11 mouse cellular contexts compared by ENCODE assay signal in genomic region chr12:108278221-108278918, GRCm38 (mm10). TPM values are rescaled to one million over a fixed set of nuclear protein-coding genes. Genes with fewer than 3 reads are reported as not detected.
A peak's percentile ranks its signal among the peaks of the same experiment; 100 is the strongest.
DNase-seq lines count a peak whose midpoint lies in the region; ATAC-seq lines count a peak whose summit lies in the region.
"Had no signal": no experiment of that assay in that cellular context is flagged by ENCODE, and none has a peak within 500 bp of the region (broad histone marks: within the 10 kb centered on the region; RNA-seq: fewer than 3 reads in every experiment).

No protein-coding gene starts in this region.

- H3K4me3 ChIP-seq in embryonic facial prominence, embryonic 14.5 days (ENCODE audit: low read depth, low read length), result no peak overlapping the region
- H3K4me3 ChIP-seq in hindbrain, embryonic 16.5 days (ENCODE audit: low read length), result no peak overlapping the region
- H3K4me3 ChIP-seq in neural tube, embryonic 12.5 days, result no peak overlapping the region

- WGBS in embryonic facial prominence, embryonic 14.5 days, result 24% methylated on average over 13 of the region's 15 CpGs
- WGBS in hindbrain, embryonic 16.5 days, result 20% methylated on average over 15 of the region's 15 CpGs
- WGBS in neural tube, embryonic 12.5 days, result 28% methylated on average over 15 of the region's 15 CpGs

- intact Hi-C loops in left cerebral cortex, postnatal 4 days (cut with DNase I), result no loop called here

- ATAC-seq in embryonic facial prominence, embryonic 14.5 days (ENCODE audit: low read depth), result no peak
- no peak for ATAC-seq in hindbrain, embryonic 16.5 days
- ATAC-seq in neural tube, embryonic 12.5 days (ENCODE audit: low FRiP score, low read depth), result no peak

- H3K9ac ChIP-seq in embryonic facial prominence, embryonic 14.5 days (ENCODE audit: low read depth, low read length), result 0 out of 2 replicates have a peak overlapping the region, but pooled peaks have one; percentile 25
- peak overlapping the region; percentile 9; the same call in 1 of the 2 replicates for H3K9ac ChIP-seq in hindbrain, embryonic 16.5 days (ENCODE audit: low read depth, low read length)
- H3K9ac ChIP-seq in neural tube, embryonic 12.5 days, result peak overlapping the region; percentile 78; the same call in 1 of the 2 replicates

- DNase-seq in left cerebral cortex, postnatal 4 days, result peak; percentile 62
- DNase-seq in left cerebral cortex, adult 8-10 months (ENCODE audit: low spot score in 2 of 2), result no peak
- peak; percentile 74 for DNase-seq in embryonic facial prominence, embryonic 14.5 days (ENCODE audit: low spot score)
- DNase-seq in adrenal gland, postnatal 10 days, result no peak
- no peak for DNase-seq in embryo, embryonic 10 days (ENCODE audit: low spot score)
- no peak for DNase-seq in thymus, adult 18-20 months
- DNase-seq: gastrocnemius, postnatal 25 days had no signal

- H3K9me3 ChIP-seq in embryonic facial prominence, embryonic 14.5 days (ENCODE audit: control insufficient read depth, low read length), result no peaks in the 10 kb centered on the region
- H3K9me3 ChIP-seq in hindbrain, embryonic 16.5 days (ENCODE audit: control insufficient read depth, low read length), result no peaks in the 10 kb centered on the region
- no peaks in the 10 kb centered on the region for H3K9me3 ChIP-seq in neural tube, embryonic 12.5 days

- no peak overlapping the region for H3K27ac ChIP-seq in embryonic facial prominence, embryonic 14.5 days (replicated peaks; ENCODE audit: low read depth, low read length)
- H3K27ac ChIP-seq in hindbrain, embryonic 16.5 days (ENCODE audit: low read depth, low read length), result peak overlapping the region; percentile 78; the same call in 1 of the 2 replicates
- peak overlapping the region; percentile 69 for H3K27ac ChIP-seq in neural tube, embryonic 12.5 days

- H3K4me2 ChIP-seq in embryonic facial prominence, embryonic 14.5 days (ENCODE audit: low read depth, low read length), result peak overlapping the region; percentile 85; the same call in 1 of the 2 replicates
- H3K4me2 ChIP-seq in hindbrain, embryonic 16.5 days (ENCODE audit: low read length), result peak overlapping the region; percentile 71
- H3K4me2 ChIP-seq in neural tube, embryonic 12.5 days (replicated peaks), result peak overlapping the region; percentile 98

- no peaks in the 10 kb centered on the region for H3K27me3 ChIP-seq in embryonic facial prominence, embryonic 14.5 days (replicated peaks; ENCODE audit: control insufficient read depth, insufficient read depth, low read length)
- no peaks in the 10 kb centered on the region for H3K27me3 ChIP-seq in hindbrain, embryonic 16.5 days (replicated peaks; ENCODE audit: control insufficient read depth, insufficient read depth, low read length)
- H3K27me3 ChIP-seq in neural tube, embryonic 12.5 days (replicated peaks), result no peaks in the 10 kb centered on the region

- peaks cover 35% of the 10 kb centered on the region for H3K4me1 ChIP-seq in embryonic facial prominence, embryonic 14.5 days (ENCODE audit: control insufficient read depth, insufficient read depth, low read length)
- H3K4me1 ChIP-seq in hindbrain, embryonic 16.5 days (ENCODE audit: control insufficient read depth, insufficient read depth, low read depth, low read length), result peaks cover 25% of the 10 kb centered on the region
- peaks cover 43% of the 10 kb centered on the region for H3K4me1 ChIP-seq in neural tube, embryonic 12.5 days

- H3K36me3 ChIP-seq in embryonic facial prominence, embryonic 14.5 days (ENCODE audit: control insufficient read depth, insufficient read depth, low read length), result no peaks in the 10 kb centered on the region
- H3K36me3 ChIP-seq in hindbrain, embryonic 16.5 days (ENCODE audit: control insufficient read depth, insufficient read depth, low read length), result no peaks in the 10 kb centered on the region
- no peaks in the 10 kb centered on the region for H3K36me3 ChIP-seq in neural tube, embryonic 12.5 days

RNA-seq across cellular contexts. Expression of gene Ccdc85c, which starts 3.1 kb away (rescaled TPM):
- 10 to 100 TPM; 60.2 to 64.1 TPM for total RNA-seq in left cerebral cortex, postnatal 4 days (2021)
- total RNA-seq in left cerebral cortex, adult 8-10 months (2022), result 10 to 100 TPM; 71.7 to 85.8 (median 80.1) TPM
- 4.2 and 4.7 TPM in 2 replicates for polyA plus RNA-seq in embryonic facial prominence, embryonic 14.5 days (2014; fragmentation: Nextera tagmentation; extraction: Ambion mirVana)
- polyA plus RNA-seq in hindbrain, embryonic 16.5 days (2015; fragmentation: Nextera tagmentation; extraction: Ambion mirVana), result 7.5 and 10.2 TPM in 2 replicates
- 14.5 and 20.4 TPM in 2 replicates for polyA plus RNA-seq in neural tube, embryonic 12.5 days (2016; fragmentation: Nextera tagmentation; extraction: Ambion mirVana)
- 10 to 100 TPM; 19.8 to 22.1 TPM for total RNA-seq in adrenal gland, postnatal 10 days (2021)

RNA-seq across cellular contexts. Expression of gene Hhipl1, which starts 27.7 kb away (rescaled TPM):
- 1 to 10 TPM; 6.3 to 6.6 TPM for total RNA-seq in left cerebral cortex, postnatal 4 days (2021)
- total RNA-seq in left cerebral cortex, adult 8-10 months (2022), result 10 to 100 TPM in 3 of 4 experiments, 1 to 10 TPM in 1; 9.4 to 11.2 (median 10.7) TPM
- 0.58 and 0.64 TPM in 2 replicates for polyA plus RNA-seq in embryonic facial prominence, embryonic 14.5 days (2014; fragmentation: Nextera tagmentation; extraction: Ambion mirVana)
- polyA plus RNA-seq in hindbrain, embryonic 16.5 days (2015; fragmentation: Nextera tagmentation; extraction: Ambion mirVana), result 2.6 and 2.9 TPM in 2 replicates
- 2.1 and 2.3 TPM in 2 replicates for polyA plus RNA-seq in neural tube, embryonic 12.5 days (2016; fragmentation: Nextera tagmentation; extraction: Ambion mirVana)
- total RNA-seq in adrenal gland, postnatal 10 days (2021), result 1 to 10 TPM in 1 of 2 experiments, under 1 TPM in 1; 0.96 to 1.1 TPM
- total RNA-seq: hematopoietic stem cell, adult 5-6 weeks; megakaryocyte, adult 5-6 weeks had no signal

RNA-seq across cellular contexts. Expression of gene Cyp46a1, which starts 55.8 kb away (rescaled TPM):
- total RNA-seq in left cerebral cortex, postnatal 4 days (2021), result 10 to 100 TPM; 65.7 to 78.6 TPM
- 100 to 1,000 TPM; 254 to 259 (median 256) TPM for total RNA-seq in left cerebral cortex, adult 8-10 months (2022)
- polyA plus RNA-seq in embryonic facial prominence, embryonic 14.5 days (2014; fragmentation: Nextera tagmentation; extraction: Ambion mirVana), result 5.8 and 8.5 TPM in 2 replicates
- polyA plus RNA-seq in hindbrain, embryonic 16.5 days (2015; fragmentation: Nextera tagmentation; extraction: Ambion mirVana), result 38.3 and 40.1 TPM in 2 replicates
- 12.7 and 19.0 TPM in 2 replicates for polyA plus RNA-seq in neural tube, embryonic 12.5 days (2016; fragmentation: Nextera tagmentation; extraction: Ambion mirVana)
- 1 to 10 TPM; 1.6 to 2.2 TPM for total RNA-seq in adrenal gland, postnatal 10 days (2021)
- total RNA-seq: megakaryocyte, adult 5-6 weeks had no signal

Comparison
In these comparisons a context has a peak if more than half of its experiments do, and no peak if none do; other contexts are left out.
1. DNase-seq: peak in left cerebral cortex, postnatal 4 days (single experiment) and embryonic facial prominence, embryonic 14.5 days (single experiment); none in left cerebral cortex, adult 8-10 months (0 of 2), adrenal gland, postnatal 10 days (single experiment), embryo, embryonic 10 days (single experiment) and thymus, adult 18-20 months (0 of 2).
2. H3K9ac ChIP-seq: peak in every context shown above with its lines; median percentile 78 in neural tube, embryonic 12.5 days; 25 in embryonic facial prominence, embryonic 14.5 days; 9 in hindbrain, embryonic 16.5 days.
3. RNA of gene Cyp46a1, which starts 55.8 kb away (total RNA-seq): 254 to 259 TPM in left cerebral cortex, adult 8-10 months and 65.7 to 78.6 TPM in left cerebral cortex, postnatal 4 days; 1.6 to 2.2 TPM in adrenal gland, postnatal 10 days; every median in the first group is over 10 times any median in the second.
4. Peak in every context shown above with its lines, with median percentiles within 50 percentile points of each other: H3K4me2 ChIP-seq.